Mouse (Mus musculus) layer of hippocampus, adult 11-12 months (tissue): ENCODE data around the gene Arhgap30.

Experiments used
- DNase-seq: peaks from one replicate; pipeline ENCODE4 v3.0.0; 2022; ENCODE audit warnings: low spot score

Gene Arhgap30

GRCm38 (mm10) chr1:171378298-171378697, 10.5 kb upstream of the Arhgap30 start:
- no peak for DNase-seq

GRCm38 (mm10) chr1:171379935-171380599, 8.7 kb upstream of the Arhgap30 start:
- peak; percentile 86 for DNase-seq

- DNase-seq = no peak
Observed at GRCm38 (mm10) chr1:171382096-171382620, 6.6 kb upstream of the Arhgap30 start.

GRCm38 (mm10) chr1:171384361-171384760, 4.4 kb upstream of the Arhgap30 start:
- no peak for DNase-seq

GRCm38 (mm10) chr1:171385171-171385570, 3.6 kb upstream of the Arhgap30 start:
- no peak for DNase-seq

- no peak for DNase-seq
Observed at GRCm38 (mm10) chr1:171387099-171387498, 1.7 kb upstream of the Arhgap30 start.

GRCm38 (mm10) chr1:171390101-171390500, 1.3 kb downstream of the Arhgap30 start:
- no peak for DNase-seq

GRCm38 (mm10) chr1:171401821-171402220, 13.1 kb downstream of the Arhgap30 start:
- no peak for DNase-seq

GRCm38 (mm10) chr1:171402991-171403390, 14.2 kb downstream of the Arhgap30 start:
- no peak for DNase-seq

GRCm38 (mm10) chr1:171407263-171407662, 18.5 kb downstream of the Arhgap30 start:
- no peak for DNase-seq

GRCm38 (mm10) chr1:171410231-171410630, 21.5 kb downstream of the Arhgap30 start:
- DNase-seq = no peak

GRCm38 (mm10) chr1:171410947-171411484, 22.3 kb downstream of the Arhgap30 start, which contains the start of gene Usf1:
TSS of gene Usf1 (plus strand) at chr1:171411313.
- DNase-seq = peak; percentile 95

GRCm38 (mm10) chr1:171411492-171411941, 22.8 kb downstream of the Arhgap30 start:
- DNase-seq = no peak

GRCm38 (mm10) chr1:171412001-171412441, 23.3 kb downstream of the Arhgap30 start:
- DNase-seq = peak; percentile 24

- DNase-seq = peak; percentile 41
Observed at GRCm38 (mm10) chr1:171412446-171412845, 23.7 kb downstream of the Arhgap30 start.

- no peak for DNase-seq
Observed at GRCm38 (mm10) chr1:171413608-171414007, 24.9 kb downstream of the Arhgap30 start.

- DNase-seq = no peak
Observed at GRCm38 (mm10) chr1:171418660-171419059, 29.9 kb downstream of the Arhgap30 start, which contains the start of gene Tstd1. TSS of gene Tstd1 (plus strand) at chr1:171418872.

- DNase-seq = no peak
Observed at GRCm38 (mm10) chr1:171419291-171419882, 30.6 kb downstream of the Arhgap30 start.

- no peak for DNase-seq
Observed at GRCm38 (mm10) chr1:171419905-171420304, 31.2 kb downstream of the Arhgap30 start.

- no peak for DNase-seq
Observed at GRCm38 (mm10) chr1:171422504-171423095, 33.8 kb downstream of the Arhgap30 start.

- no peak for DNase-seq
Observed at GRCm38 (mm10) chr1:171424638-171425037, 35.9 kb downstream of the Arhgap30 start.

- no peak for DNase-seq
Observed at GRCm38 (mm10) chr1:171425126-171425525, 36.4 kb downstream of the Arhgap30 start.
